Mouse (Mus musculus) lung, adult 2 months (tissue): ENCODE results near the gene Dok7. TPM values are rescaled to one million over a fixed set of nuclear protein-coding genes. Genes with fewer than 3 reads are reported as not detected.
A peak's percentile ranks its signal among the peaks of the same experiment; 100 is the strongest.

ENCODE experiments used
- DNase-seq: peaks from one replicate; pipeline ENCODE4 v3.0.0; 2022
- H3K4me1 ChIP-seq: fragments of 200-500 bp; 2 replicates; pipeline ENCODE4 v1.6.1; 2011; ENCODE audit warnings: low read length; ENCODE audit not compliant: control insufficient read depth, insufficient read depth
- H3K4me3 ChIP-seq: fragments of 200-500 bp; replicated peaks from 2 replicates; pipeline ENCODE3; 2011; ENCODE audit warnings: low read depth, mild to moderate bottlenecking, control low read depth, low read length; ENCODE audit errors: extremely low read depth
- CTCF ChIP-seq: fragments of 200-500 bp; IDR thresholded peaks from 2 replicates; pipeline ENCODE4 v1.5.1; 2011; ENCODE audit warnings: mild to moderate bottlenecking, low read length, control low read depth; ENCODE audit not compliant: insufficient read depth
- POLR2A ChIP-seq: fragments of 200-500 bp; IDR thresholded peaks from 2 replicates; pipeline ENCODE4 v1.6.1; 2011; ENCODE audit warnings: low read depth, mild to moderate bottlenecking, control low read depth, low read length, borderline replicate concordance; ENCODE audit errors: extremely low read depth
- WGBS: fragments of 180-500 bp; shearing (Covaris S2); methylation state at CpG from one replicate; pipeline ENCODE4 v1.1.7; 2018; 5-methylcytosine and 5-hydroxymethylcytosine counted together
- polyA plus RNA-seq: library from polyadenylated mRNA; depleted of rRNA; stranded (reverse); fragments of >200 nt; gene quantifications from 2 replicates; pipeline ENCODE4 v1.2.3, GENCODE M21; 2012; rRNA removed

Dok7 gene
- polyA plus RNA-seq, result 1.9 and 2.3 TPM in 2 replicates

DNA sequence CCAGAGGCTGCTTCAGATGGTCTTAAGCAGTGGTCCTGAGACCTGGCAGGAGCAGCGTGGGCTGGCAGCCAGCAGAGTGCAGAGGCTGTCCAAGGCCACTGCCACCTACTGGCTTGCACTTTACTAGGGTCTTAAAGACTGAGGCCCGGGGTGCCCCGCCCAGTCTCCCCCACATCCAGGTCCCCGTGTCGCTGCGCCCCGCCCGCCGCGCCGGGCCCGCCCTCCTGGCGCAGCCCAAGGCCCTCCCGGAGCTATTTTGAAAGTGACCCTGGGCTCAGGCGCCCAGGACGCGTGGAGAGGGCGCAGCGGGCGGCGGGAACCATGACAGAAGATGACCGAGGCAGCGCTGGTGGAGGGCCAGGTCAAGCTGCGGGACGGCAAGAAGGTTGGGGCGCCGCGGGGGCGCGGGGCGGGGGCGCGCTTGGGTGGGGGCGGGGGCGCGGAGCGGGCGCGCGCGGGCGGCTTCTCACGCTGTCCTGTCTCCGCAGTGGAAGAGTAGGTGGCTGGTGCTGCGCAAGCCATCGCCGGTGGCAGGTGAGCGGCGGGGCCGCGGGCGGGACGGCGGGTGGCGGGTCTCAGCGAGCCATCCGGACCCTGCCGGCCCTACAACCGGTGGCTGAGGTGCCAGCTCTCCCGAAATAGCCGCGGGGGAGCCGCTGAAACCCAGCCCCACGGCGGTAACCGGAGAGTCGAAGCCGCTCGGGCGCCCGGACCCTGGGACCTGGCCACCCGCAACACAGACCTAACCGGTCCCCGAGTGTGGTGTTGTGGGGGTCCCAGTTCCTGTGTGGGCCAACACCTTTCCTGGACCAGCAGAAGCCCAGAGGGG is at the start of gene Dok7:
TSS of gene Dok7 (plus strand) at position 163 of the 829 bp plus-strand sequence.
- TF ChIP-seq CTCF (no peak), POLR2A (no peak)
- H3K4me1 ChIP-seq, result 0 out of 2 replicates have a peak, but pooled peaks cover 2% of the 10 kb centered on the region
- peak; percentile 32 for DNase-seq
- under 1% methylated on average over 72 of the region's 74 CpGs for WGBS
- H3K4me3 ChIP-seq, result peak within 1 kb of the TSS; percentile 49

DNA sequence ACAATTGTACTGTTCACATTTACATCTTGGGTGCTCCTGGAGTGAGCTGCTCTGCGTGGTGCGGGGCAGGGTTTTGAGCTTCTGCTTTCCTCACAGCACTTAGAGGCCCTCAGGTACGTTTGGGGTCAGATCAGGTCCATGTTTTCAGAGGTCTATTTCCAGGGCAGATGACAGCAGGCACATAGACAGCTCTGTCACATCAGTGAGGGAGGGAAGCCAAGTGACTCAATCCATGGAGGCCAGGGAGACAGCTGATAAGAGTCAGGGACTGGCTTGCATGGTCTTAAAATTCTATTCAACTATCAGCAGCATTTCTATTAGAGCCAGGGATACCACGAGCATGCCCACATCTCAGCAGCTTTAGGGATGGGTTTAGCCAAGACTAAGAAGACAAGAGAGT is 47.4 kb upstream of the Dok7 start:
- Histone ChIP-seq H3K4me1 (peaks cover 2% of the 10 kb centered on the region; the same call in 1 of the 2 replicates), H3K4me3 (no peak overlapping the region)
- WGBS, result 90% methylated on average over 4 of the region's 4 CpGs
- DNase-seq, result no peak
- TF ChIP-seq CTCF (no peak), POLR2A (no peak)

DNA sequence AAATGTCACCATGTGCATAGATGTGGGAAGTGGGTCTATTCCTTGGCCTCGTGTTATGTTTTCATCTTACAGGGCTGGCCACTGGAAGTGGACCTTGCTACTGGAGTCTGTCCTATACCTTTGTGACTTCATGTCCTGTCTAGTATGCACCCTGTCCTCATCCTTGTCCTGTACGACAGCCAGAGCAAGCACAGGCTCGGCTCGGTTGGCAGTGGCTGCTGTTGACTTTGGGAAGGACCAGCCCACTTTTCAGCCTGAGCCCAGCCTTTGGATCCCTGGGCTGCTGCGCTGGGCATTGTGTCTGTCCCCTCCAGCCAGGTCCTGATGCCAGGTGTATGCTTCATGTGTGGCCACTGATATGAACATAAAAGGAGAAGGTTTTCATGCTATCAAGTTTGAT is 45.9 kb upstream of the Dok7 start:
- Histone ChIP-seq H3K4me1 (peaks cover 2% of the 10 kb centered on the region; the same call in 1 of the 2 replicates), H3K4me3 (no peak overlapping the region)
- no peak for DNase-seq
- 45% methylated on average over 5 of the region's 5 CpGs for WGBS
- no peak for TF ChIP-seq POLR2A
- no peak for TF ChIP-seq CTCF

DNA sequence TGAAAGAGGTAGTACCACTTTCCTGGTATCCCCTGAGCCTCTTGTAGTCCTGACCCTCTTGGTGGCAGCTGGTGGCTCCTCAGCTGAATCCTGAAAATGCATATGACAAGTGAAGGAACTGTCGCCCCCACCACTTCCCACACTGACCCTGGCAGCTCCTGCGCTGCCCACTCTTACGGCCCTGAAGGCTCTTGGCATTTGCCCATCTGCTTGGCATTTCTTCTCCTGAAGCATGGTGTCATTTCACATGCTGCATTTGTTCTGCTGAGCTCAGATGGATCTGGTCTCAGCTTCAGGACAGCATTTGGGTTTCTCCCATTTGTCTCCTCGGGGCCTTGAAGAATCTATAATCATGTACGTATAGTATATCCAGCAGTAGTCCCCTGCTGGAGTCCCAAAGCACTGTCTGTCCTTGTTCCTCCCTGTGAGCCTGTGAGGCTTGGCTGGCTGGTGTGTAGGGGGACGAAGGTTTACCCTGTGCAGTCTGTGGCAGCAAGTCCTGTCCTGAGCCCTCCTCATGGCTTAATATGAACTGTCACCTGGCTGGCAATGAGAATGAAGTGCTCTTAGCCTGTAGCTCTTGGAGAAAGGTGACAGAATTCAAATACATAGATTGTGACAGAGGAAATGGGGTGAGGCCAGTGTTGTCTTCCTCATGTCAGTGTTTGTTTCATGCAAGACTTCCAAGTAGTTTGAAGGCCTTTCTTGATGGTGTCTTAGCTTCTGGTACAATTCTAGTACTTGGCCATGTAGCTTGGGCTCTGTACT is 45.2 kb upstream of the Dok7 start:
- Histone ChIP-seq H3K4me1 (0 out of 2 replicates have a peak, but pooled peaks cover under 1% of the 10 kb centered on the region), H3K4me3 (no peak overlapping the region)
- DNase-seq, result no peak
- TF ChIP-seq POLR2A (no peak), CTCF (no peak)
- WGBS, result 82% methylated on average over 6 of the region's 6 CpGs

DNA sequence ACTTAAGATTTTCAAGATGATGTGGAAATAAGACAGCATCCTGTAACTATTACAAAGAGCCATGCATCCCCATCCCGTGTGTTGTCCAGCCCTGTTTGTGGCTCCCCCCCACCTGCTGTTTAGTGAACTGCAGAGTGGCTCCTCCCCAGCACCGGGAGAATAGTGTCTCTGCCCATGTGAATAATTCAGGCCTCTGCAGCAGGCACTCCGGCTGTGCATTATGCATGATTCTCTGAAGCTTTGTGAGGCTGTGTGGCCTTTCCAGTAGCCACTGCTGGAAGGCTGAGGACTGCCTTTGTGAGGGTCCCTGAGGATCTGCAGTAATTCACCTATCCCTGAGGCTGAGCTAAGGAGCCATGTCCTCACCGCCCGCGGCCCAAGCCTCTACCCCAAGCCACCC is 42.5 kb upstream of the Dok7 start:
- DNase-seq, result no peak
- H3K4me1 ChIP-seq, result no peaks in the 10 kb centered on the region
- 71% methylated on average over 6 of the region's 6 CpGs for WGBS
- no peak for TF ChIP-seq CTCF
- no peak for TF ChIP-seq POLR2A
- H3K4me3 ChIP-seq, result no peak overlapping the region

DNA sequence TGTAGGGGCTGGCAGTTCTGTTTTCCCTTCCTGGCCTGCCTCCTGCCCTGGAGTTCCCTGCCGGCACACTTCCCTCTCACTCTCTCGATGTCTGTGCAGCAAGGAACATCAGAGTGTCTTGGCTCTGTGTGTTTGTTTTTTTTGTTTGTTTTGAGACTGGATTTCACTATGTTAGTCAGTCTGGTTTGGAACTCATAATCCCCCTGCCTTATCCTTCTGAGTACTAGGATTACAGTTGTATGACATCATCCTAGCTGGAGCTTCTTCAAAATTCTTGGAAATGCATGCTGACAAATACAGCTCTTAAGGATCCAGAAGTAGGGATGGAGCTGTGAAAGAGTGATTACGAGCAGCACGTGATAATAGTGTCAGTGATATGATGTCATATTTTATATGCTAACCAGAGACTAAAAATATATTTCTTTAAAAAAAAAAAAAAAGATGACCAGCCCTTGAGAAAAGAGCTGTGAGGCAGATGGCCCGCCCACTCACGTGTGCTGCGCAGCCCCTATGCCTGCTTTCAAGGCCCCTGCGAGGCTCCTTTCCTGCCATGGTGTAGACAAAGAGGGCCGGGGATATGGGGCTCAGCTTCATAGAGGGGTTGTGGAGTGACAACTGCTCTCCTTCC is 36.8 kb upstream of the Dok7 start:
- peaks cover 3% of the 10 kb centered on the region for H3K4me1 ChIP-seq
- no peak overlapping the region for H3K4me3 ChIP-seq
- no peak for DNase-seq
- TF ChIP-seq POLR2A (no peak), CTCF (no peak)
- 54% methylated on average over 9 of the region's 9 CpGs for WGBS

DNA sequence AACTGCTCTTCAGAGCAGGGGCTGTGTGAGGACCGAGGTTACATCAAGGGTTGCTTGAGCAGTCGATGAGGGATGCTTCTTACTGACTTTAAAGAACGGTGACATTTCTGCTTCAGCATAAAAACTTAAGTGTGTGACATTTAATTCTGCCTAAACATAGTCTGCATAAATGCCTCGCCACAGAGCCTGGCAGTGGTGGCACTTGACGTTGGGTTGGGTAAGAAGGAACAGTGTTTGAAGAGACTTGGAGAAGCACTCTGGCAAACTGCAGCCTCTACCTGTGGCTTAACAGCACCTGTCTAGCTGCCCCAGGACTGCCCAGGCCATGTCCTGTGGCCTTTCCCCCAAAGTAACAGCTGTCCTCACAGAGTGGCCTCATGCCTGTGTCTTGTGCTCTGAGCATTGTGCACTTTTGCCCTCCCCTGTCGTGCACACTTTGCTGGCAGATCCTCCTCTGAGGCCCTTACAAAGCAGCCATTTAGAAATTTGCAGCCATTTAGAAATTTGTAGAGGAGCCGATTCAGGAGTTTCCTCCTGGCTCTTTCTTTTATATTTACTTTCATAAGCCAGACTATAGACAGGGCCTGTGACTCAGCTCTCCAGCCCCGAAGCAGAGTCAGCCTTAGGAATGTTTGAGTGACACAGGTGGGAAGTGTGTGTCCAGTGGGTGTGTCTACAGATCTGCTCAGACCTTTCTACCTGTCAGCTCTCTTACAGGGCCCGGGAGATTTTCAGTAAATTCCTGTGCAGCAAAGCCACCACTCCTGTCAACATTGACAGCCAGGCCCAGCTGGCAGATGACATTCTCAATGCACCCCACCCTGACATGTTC is 35.9 kb upstream of the Dok7 start:
- TF ChIP-seq POLR2A (no peak), CTCF (no peak)
- Histone ChIP-seq H3K4me1 (peaks cover 3% of the 10 kb centered on the region), H3K4me3 (no peak overlapping the region)
- no peak for DNase-seq
- 63% methylated on average over 9 of the region's 9 CpGs for WGBS

DNA sequence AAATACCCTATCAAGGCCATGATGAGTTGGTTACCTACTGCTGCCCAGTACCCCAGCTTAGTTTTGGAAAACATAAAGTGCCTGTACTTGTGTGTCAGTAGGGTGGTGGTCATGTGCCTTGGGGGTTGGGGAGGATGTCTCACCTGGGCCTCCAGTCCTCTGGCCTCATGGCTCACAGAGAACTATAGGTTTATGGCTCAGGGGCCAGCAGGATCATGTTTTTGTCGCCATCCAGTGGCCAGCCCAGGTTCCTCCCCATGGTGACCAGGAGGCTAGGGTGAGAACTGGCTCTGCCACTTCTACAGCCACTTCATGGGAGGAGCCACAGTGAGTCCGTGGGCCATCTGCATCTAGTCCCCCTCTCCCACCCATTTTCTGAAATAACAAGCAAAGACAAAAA is 31.6 kb upstream of the Dok7 start:
- TF ChIP-seq CTCF (peak; percentile 63), POLR2A (no peak)
- 17% methylated on average over 2 of the region's 2 CpGs for WGBS
- H3K4me1 ChIP-seq, result no peaks in the 10 kb centered on the region

More for the DNA sequence above, 31.6 kb upstream of the Dok7 start:
- H3K4me3 ChIP-seq, result no peak overlapping the region
- DNase-seq, result peak; percentile 70
